Mouse (Mus musculus) liver, embryonic 13.5 days (tissue): ENCODE results near the gene Poln. TPM values are rescaled to one million over a fixed set of nuclear protein-coding genes. Genes with fewer than 3 reads are reported as not detected.

ENCODE experiments used
- ATAC-seq: fragments of 200-750 bp; cut with Nextera tagmentation; 2 replicates; pipeline ENCODE4 v1.8.0; 2017; ENCODE audit warnings: low read depth, mild to moderate bottlenecking, moderate number of reproducible peaks, moderate library complexity
- DNase-seq: peaks from one replicate; pipeline ENCODE4 v3.0.0; 2022
- H3K27ac ChIP-seq: fragments of 300-500 bp; sonication (generic); 2 replicates; pipeline ENCODE4 v1.5.1; 2015; ENCODE audit warnings: moderate library complexity, mild to moderate bottlenecking, inconsistent platforms
- H3K27me3 ChIP-seq: fragments of 300-500 bp; sonication (generic); 2 replicates; pipeline ENCODE4 v1.6.1; 2015; ENCODE audit warnings: mild to moderate bottlenecking, inconsistent platforms
- H3K36me3 ChIP-seq: fragments of 300-500 bp; sonication (generic); 2 replicates; pipeline ENCODE4 v1.6.1; 2015; ENCODE audit warnings: mild to moderate bottlenecking, inconsistent platforms
- H3K4me1 ChIP-seq: fragments of 300-500 bp; sonication (generic); replicated peaks from 2 replicates; pipeline ENCODE4 v1.6.1; 2015; ENCODE audit warnings: inconsistent platforms
- H3K4me2 ChIP-seq: fragments of 300-500 bp; sonication (generic); 2 replicates; pipeline ENCODE4 v1.6.1; 2015; ENCODE audit warnings: inconsistent platforms, mild to moderate bottlenecking, moderate library complexity
- H3K4me3 ChIP-seq: fragments of 300-500 bp; sonication (generic); replicated peaks from 2 replicates; pipeline ENCODE4 v1.5.1; 2015; ENCODE audit warnings: mild to moderate bottlenecking, inconsistent platforms
- H3K9ac ChIP-seq: fragments of 300-500 bp; sonication (generic); 2 replicates; pipeline ENCODE4 v1.6.1; 2015; ENCODE audit warnings: mild to moderate bottlenecking, inconsistent platforms
- H3K9me3 ChIP-seq: fragments of 300-500 bp; sonication (generic); replicated peaks from 2 replicates; pipeline ENCODE4 v1.6.1; 2016; ENCODE audit warnings: inconsistent platforms
- WGBS: fragments of 180-500 bp; shearing (Covaris S2); methylation state at CpG from one replicate; pipeline ENCODE4 v1.1.7; 2015; ENCODE audit not compliant: insufficient replicate concordance; 5-methylcytosine and 5-hydroxymethylcytosine counted together
- polyA plus RNA-seq: library from polyadenylated mRNA; unstranded; fragments of >200 nt; fragmentation: Nextera tagmentation; extraction: Ambion mirVana; gene quantifications from 2 replicates; pipeline ENCODE4 v1.2.1, GENCODE M21; 2015

Gene Poln
- polyA plus RNA-seq, 1 experiment from 2014 or later, result 0.97 TPM

DNA sequence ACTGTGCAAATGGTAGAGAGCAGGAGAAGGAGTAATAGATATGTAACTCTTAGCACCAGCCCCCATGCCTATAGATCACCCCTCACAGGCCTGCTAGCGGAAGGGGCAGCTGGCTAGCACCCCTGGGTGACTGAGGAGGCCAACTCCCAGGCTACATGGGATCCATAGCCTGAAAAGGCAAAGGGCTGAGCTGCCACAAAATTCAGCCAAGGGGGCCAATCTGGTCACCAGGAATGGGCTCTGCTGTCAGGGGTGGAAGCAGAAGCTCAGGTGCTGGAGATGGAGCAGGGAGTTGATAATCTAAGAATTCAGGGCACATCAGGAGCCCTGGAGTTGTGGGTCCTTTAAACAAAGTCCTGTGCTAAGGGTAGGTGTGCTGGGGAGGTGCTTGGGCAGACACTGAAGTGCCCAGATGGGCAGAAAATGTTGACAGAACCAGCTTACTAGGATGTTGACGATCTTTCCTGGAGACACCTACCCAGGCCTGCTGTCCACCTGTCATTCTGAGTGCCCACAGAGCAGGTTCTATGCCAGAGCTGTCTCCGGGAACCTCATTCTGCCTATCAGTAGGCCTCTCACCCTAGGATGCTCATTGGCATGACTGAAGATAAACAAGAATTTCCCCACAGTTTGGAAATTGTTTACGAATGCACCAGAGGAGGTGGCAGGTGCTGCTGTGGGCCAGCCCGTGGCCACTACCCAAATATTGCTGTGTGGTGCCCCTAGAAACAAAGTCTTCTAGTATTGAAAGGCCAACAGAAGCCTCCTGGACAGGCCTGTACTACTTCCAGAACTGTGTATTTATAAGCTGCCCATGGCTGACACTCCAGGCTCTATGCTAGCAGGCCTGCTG is 5.5 kb upstream of the Poln start:
- Histone ChIP-seq H3K4me1 (peaks cover 16% of the 10 kb centered on the region), H3K27ac (no peak overlapping the region), H3K4me3 (no peak overlapping the region), H3K4me2 (no peak overlapping the region), H3K27me3 (no peaks in the 10 kb centered on the region), H3K9ac (no peak overlapping the region), H3K9me3 (no peaks in the 10 kb centered on the region), H3K36me3 (peaks cover 9% of the 10 kb centered on the region)
- DNase-seq, result no peak
- ATAC-seq, result no peak
- WGBS, result 66% methylated on average over 5 of the region's 5 CpGs

DNA sequence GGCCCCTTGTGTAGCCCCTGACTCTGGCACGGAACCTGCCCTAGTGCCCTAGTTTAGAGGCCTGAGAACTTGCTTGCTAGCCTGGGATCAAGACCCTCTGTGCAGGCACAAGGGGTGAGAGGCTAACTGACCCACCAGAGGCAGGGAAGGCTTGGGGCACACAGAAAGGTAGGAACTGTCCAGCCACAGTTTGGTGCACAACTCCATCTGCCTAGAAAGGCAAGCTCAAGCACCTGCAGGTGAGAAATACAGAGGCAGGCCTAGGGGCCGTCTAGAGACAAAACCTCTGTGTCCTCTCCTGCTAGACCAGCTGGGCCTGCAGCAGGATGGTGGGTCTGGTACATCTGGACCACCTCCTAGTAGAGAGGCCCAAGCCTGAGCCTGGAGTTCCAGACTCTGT is 4.8 kb upstream of the Poln start:
- DNase-seq (no peak), ATAC-seq (no peak)
- H3K4me1 ChIP-seq, result peaks cover 18% of the 10 kb centered on the region
- H3K9me3 ChIP-seq, result no peaks in the 10 kb centered on the region
- H3K9ac ChIP-seq, result no peak overlapping the region
- WGBS, result 67% methylated on average over 2 of the region's 2 CpGs
- no peak overlapping the region for H3K27ac ChIP-seq
- H3K4me3 ChIP-seq, result no peak overlapping the region
- H3K36me3 ChIP-seq, result peaks cover 9% of the 10 kb centered on the region
- no peak overlapping the region for H3K4me2 ChIP-seq
- no peaks in the 10 kb centered on the region for H3K27me3 ChIP-seq

DNA sequence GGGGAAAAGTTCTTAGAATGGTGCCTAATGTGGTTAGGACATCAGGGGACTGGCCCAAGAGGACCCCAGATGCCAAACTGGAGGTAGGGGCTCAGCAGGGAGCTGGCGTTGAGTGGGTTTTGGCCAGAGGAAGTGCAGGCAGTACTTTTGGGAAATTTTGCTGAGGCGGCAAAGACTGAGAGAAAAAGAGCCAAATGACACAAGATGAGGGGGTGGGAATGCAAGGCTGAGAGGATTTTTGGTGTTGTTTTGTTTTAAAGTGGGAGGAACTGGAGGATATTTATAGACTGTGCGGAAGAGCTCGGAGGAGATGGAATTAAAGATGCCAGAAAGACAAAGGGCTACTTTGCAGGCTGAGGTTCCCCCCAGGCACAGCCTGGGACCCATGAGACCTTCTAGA is 1.5 kb upstream of the Poln start:
- H3K9me3 ChIP-seq, result no peaks in the 10 kb centered on the region
- DNase-seq (no peak), ATAC-seq (no peak)
- H3K27me3 ChIP-seq, result no peaks in the 10 kb centered on the region
- H3K4me3 ChIP-seq, result no peak overlapping the region
- peaks cover 3% of the 10 kb centered on the region; the same call in 1 of the 2 replicates for H3K36me3 ChIP-seq
- H3K27ac ChIP-seq, result peak overlapping the region; percentile 59
- WGBS, result 58% methylated on average over 4 of the region's 4 CpGs
- H3K9ac ChIP-seq, result no peak overlapping the region
- peaks cover 30% of the 10 kb centered on the region for H3K4me1 ChIP-seq
- H3K4me2 ChIP-seq, result 0 out of 2 replicates have a peak overlapping the region, but pooled peaks have one; percentile 8

DNA sequence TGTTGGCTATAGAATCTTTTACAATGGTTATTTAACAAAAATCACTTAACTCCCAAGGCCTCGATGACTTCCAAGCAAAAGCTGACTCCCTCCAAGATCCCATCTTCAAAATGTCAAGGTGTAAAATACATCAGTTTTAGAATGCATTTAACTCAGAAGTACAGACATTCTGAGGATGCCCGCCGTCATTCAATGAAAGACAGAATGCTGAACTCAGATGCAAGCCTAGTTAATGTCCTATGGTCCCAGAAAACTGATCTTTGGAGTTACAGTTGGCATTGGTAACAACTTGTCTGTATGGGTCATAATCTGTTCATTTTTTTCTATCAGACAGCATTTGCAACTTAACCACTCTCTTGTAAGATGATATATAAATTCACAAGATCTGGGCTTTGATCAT is 706 bp upstream of the Poln start:
- Histone ChIP-seq H3K4me2 (peak overlapping the region; percentile 77), H3K4me1 (peaks cover 33% of the 10 kb centered on the region), H3K27me3 (no peaks in the 10 kb centered on the region), H3K9ac (peak overlapping the region; percentile 73), H3K27ac (peak overlapping the region; percentile 82), H3K9me3 (no peaks in the 10 kb centered on the region), H3K4me3 (peak overlapping the region; percentile 89), H3K36me3 (peaks cover 3% of the 10 kb centered on the region)
- no peak for ATAC-seq
- WGBS, result 53% methylated on average over 3 of the region's 3 CpGs
- DNase-seq, result no peak

DNA sequence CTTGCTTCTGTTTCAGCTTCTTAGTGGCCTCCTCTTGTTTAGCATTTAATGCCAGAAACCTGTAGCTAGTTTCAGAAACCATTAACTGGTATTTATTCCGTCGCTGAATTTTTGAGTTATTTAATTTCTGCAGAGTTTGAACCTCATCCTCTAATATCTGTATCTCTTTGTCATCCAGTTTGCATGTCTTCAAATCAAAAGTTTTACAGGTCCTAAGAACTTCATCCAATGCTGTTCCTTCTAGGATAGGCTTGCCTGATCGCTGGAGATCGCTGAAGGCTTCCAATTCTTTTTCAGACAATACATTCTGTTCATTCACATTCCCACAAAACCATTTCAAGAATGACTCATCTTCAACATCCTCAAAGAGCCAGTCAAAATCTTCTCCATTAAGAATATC is 1.4 kb downstream of the Poln start:
- H3K27ac ChIP-seq, result no peak overlapping the region
- H3K4me1 ChIP-seq, result peaks cover 40% of the 10 kb centered on the region
- peak overlapping the region; percentile 54 for H3K9ac ChIP-seq
- no peak for DNase-seq
- H3K4me2 ChIP-seq, result peak overlapping the region; percentile 69
- H3K36me3 ChIP-seq, result peaks cover 15% of the 10 kb centered on the region
- H3K27me3 ChIP-seq, result no peaks in the 10 kb centered on the region
- H3K4me3 ChIP-seq, result peak overlapping the region; percentile 89
- no peak for ATAC-seq
- 73% methylated on average over 4 of the region's 4 CpGs for WGBS
- H3K9me3 ChIP-seq, result no peaks in the 10 kb centered on the region

DNA sequence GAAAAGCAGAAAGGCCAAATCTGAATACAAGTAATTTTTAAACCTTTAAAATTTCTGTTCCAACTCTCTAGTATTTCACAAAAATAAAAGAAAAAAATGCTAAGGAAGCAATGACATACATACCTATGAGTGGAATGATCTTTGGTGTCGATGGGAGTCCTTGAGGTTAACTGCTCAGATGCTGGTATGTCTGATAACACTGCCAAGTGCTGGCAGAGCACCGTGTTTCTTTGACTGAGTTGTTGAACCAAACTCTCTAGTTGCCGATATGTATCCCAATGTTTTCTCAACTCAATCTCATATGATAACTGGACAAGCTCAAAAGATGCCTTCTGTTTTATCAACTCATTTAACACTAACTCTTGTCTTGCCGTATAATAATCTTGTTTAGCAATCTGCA is 3.5 kb downstream of the Poln start:
- peak overlapping the region; percentile 44 for H3K4me3 ChIP-seq

DNA sequence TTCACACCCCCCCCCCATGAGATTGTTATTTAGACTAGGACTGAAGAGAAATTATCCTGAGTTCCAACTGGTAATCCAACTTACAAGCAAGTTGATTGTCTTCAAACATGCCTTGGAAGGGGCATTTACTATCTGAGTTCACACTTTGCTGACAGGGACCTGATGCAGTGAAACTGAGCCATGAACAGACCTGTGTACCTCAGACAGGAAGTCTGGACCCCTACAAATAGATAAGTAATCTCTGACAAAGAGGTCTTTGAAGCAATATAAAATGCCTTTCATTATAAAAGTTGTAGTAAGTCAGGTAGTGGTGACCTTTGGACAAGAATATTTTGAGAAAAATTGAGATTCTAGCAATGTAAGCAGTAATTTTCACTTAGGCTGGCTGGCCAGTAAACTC is 20.8 kb downstream of the Poln start:
- ATAC-seq (no peak), DNase-seq (no peak)
- H3K27me3 ChIP-seq, result no peaks in the 10 kb centered on the region
- H3K9ac ChIP-seq, result no peak overlapping the region
- H3K4me2 ChIP-seq, result no peak overlapping the region
- H3K36me3 ChIP-seq, result peaks cover 3% of the 10 kb centered on the region; the same call in 1 of the 2 replicates
- no peak overlapping the region for H3K4me3 ChIP-seq
- no peaks in the 10 kb centered on the region for H3K9me3 ChIP-seq
- no peak overlapping the region for H3K27ac ChIP-seq
- H3K4me1 ChIP-seq, result no peaks in the 10 kb centered on the region

More for the DNA sequence above, 3.5 kb downstream of the Poln start:
- Histone ChIP-seq H3K4me1 (peaks cover 42% of the 10 kb centered on the region), H3K27me3 (no peaks in the 10 kb centered on the region), H3K9ac (peak overlapping the region; percentile 49; the same call in 1 of the 2 replicates), H3K4me2 (peak overlapping the region; percentile 59), H3K9me3 (no peaks in the 10 kb centered on the region), H3K36me3 (peaks cover 22% of the 10 kb centered on the region), H3K27ac (no peak overlapping the region)
- ATAC-seq, result no peak
- WGBS, result 21% methylated on average over 4 of the region's 4 CpGs
- no peak for DNase-seq

DNA sequence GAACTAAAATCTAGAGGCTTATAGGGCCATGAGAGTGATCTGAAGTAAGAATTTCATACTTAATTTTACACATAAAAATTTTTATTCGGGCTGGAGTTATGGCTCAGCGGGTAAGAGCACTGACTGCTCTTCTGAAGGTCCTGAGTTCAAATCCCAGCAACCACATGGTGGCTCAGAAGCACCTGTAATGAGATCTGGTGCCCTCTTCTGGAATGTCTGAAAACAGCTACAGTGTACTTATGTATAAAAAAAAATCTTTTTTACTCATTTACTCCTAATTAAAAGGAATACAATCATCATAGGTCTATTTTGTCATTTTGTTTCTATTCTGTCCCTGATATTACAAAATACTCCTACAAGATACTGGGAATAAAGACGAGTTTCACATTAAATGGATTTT is 21.7 kb downstream of the Poln start:
- no peaks in the 10 kb centered on the region for H3K27me3 ChIP-seq
- WGBS, result 75% methylated on average over 3 of the region's 3 CpGs
- no peak overlapping the region for H3K4me3 ChIP-seq
- no peaks in the 10 kb centered on the region for H3K36me3 ChIP-seq
- DNase-seq (no peak), ATAC-seq (no peak)
- H3K4me1 ChIP-seq, result no peaks in the 10 kb centered on the region
- H3K27ac ChIP-seq, result no peak overlapping the region
- H3K9ac ChIP-seq, result no peak overlapping the region
- H3K9me3 ChIP-seq, result no peaks in the 10 kb centered on the region
- no peak overlapping the region for H3K4me2 ChIP-seq

DNA sequence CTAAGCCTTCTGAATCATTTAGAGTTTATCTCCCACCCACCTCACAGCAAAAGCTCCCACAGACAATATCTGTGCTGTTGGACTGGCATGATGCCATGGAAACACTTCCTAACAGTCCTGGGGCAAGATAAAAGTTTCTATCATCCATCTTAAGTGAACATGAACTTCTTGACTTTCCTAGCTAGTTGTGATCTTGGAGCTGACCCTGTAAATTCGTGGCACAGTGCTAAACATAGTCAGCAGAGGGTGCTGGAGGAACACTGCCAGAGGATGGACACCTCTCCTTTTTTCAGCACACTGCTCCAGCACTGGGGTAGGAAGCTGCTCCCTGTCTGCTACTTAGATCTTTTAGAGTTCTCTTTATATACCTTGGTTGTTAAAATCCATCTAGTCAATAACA is 29.5 kb downstream of the Poln start:
- Histone ChIP-seq H3K9me3 (no peaks in the 10 kb centered on the region), H3K4me2 (no peak overlapping the region), H3K4me3 (no peak overlapping the region), H3K27me3 (no peaks in the 10 kb centered on the region), H3K9ac (no peak overlapping the region), H3K36me3 (no peaks in the 10 kb centered on the region), H3K27ac (no peak overlapping the region), H3K4me1 (no peaks in the 10 kb centered on the region)
- 0% methylated on average over 1 of the region's 1 CpGs for WGBS
- ATAC-seq (no peak), DNase-seq (no peak)

DNA sequence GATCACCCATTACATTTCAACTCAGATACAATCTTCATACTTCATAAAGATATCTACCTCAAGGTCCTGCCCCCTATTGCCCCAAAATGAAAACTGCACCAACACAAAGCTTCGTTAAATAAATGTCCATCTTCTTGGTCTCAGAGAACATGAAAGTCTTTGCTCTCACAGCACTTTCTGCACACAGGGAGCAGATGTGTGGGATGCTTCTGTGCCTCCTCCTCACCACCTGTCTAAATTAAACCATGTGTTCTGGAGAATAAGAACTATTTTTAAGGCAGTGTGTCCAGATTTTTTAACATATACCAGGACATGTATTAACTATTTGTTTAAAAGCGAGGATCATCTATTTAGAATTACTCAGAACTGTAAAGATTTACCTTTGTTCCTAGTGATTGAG is 36.5 kb downstream of the Poln start:
- Histone ChIP-seq H3K27ac (no peak overlapping the region), H3K4me3 (no peak overlapping the region), H3K4me2 (no peak overlapping the region), H3K9me3 (no peaks in the 10 kb centered on the region), H3K36me3 (no peaks in the 10 kb centered on the region), H3K9ac (no peak overlapping the region), H3K4me1 (no peaks in the 10 kb centered on the region), H3K27me3 (no peaks in the 10 kb centered on the region)
- ATAC-seq, result no peak
- 60% methylated on average over 2 of the region's 2 CpGs for WGBS
- DNase-seq, result no peak

DNA sequence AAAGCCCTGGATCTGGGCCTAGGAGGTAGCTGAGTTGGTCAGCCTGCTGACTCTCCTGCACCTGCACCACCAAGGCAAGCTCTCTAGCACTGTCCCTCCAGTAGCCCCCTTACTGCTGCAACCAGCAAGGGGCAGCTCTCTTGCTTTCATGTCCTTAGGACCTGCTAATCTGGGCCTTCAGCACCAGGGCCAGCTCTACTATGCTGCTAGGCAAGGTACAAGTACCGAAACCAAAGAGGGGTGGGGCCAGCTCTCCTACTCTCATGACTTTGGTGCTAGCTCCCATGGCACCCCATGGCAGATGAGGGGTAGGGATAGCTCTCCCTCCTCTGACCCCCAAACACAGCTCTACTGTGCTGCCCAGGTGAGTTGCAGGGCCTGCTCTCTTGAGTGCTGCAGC is 45.1 kb downstream of the Poln start:
- Histone ChIP-seq H3K27ac (no peak overlapping the region), H3K4me2 (no peak overlapping the region), H3K27me3 (no peaks in the 10 kb centered on the region), H3K9me3 (no peaks in the 10 kb centered on the region), H3K9ac (no peak overlapping the region), H3K4me1 (no peaks in the 10 kb centered on the region), H3K4me3 (no peak overlapping the region), H3K36me3 (no peaks in the 10 kb centered on the region)
- WGBS, result 9% methylated on average over 1 of the region's 1 CpGs
- DNase-seq, result no peak
- ATAC-seq, result no peak
